Mouse (Mus musculus): Measurements from ENCODE around the gene Skp2.
"Not testable (repeated sequence)": the region's sequence is repeated elsewhere in the genome, so short reads cannot be mapped to it uniquely, and the experiment has no call there.

Skp2 gene
- long read RNA-seq, experiment 1, partial matches to known transcripts = 0 of 1 reads
- long read RNA-seq, experiment 1, other reads (novel, unspliced or antisense) = 1 of 1 reads
- long read RNA-seq, experiment 2, partial matches to known transcripts = 0 of 4 reads
- long read RNA-seq, experiment 2, other reads (novel, unspliced or antisense) = 1 of 4 reads

DNA sequence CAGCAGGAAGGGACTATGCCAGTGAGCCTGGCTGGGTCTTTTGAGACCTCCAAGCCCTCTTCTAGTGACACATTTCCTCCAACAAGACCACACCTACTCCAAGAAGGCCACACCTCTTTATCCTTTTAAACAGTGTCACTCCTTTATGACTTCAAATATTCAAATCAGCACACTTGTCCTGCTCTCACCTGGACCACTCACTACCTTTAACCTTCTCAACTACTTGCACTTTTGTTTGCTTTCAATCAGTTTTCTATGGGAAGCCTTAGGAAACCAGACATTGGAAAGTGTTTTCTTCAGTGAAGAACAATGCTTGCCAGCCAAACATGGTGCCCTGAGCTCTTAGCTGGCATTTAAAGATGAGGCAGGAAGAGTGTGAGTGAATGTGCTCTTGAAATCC is at the start of gene Skp2:
Skp2 (minus strand) TSS at position 101 of the 400 bp plus-strand sequence.
- intact Hi-C loops (cut with DNase I) = no loop called here

DNA sequence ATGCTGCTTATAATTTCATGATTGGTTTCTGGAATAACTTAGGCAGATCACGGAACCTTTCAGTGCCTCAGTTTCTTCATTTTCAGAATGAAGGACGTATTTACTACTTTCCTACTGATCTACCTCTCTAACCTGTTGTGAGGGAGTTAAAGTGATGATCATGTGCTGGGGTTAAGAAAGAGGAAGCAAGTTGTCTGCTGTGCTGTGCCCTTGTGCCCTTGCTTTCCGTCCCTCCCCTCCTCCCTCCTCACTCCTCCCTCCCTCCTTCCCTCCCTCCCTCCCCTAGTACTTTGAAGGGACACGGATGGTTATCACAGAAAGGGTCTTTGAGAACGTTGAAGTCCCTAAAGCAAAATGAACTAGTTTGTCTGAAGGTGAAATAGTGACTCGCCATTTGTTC is 43.2 kb upstream of the Skp2 start:
- intact Hi-C loops (cut with DNase I) = no loop called here

DNA sequence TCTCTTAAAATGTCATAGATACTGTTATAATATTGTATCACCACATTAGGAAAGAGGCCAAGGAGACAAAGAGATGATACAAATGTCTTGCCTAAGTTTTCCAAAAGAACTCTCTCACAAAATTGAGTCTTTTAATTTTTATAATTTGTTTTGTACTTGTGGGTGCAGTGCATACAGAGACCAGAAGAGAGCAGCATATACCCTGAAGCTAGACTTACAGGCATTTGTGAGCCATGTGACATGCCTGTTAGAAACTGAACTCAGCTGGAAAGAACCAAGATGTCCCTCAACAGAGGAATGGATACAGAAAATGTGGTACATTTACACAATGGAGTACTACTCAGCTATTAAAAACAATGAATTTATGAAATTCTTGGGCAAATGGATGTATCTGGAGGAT is 37.5 kb upstream of the Skp2 start:
- intact Hi-C loops (cut with DNase I) = not testable (repeated sequence)

DNA sequence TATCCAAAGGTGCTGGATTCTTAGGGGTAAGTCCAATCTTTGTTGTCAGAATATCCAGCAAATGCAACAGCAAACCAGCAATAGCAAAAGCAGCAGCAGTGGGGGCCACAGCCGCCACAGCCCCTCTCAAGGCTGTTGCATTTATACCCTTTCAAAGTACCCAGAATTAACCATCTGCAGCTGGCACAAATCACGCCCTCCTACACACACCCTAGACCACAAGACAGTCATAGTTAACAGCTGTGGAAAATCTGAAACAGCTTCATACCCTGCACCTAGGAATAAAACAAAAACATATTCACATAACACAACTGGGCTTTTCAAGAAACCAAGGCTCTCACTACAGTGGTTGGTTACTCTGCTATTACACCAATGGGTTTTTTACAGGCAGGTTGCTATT is 34.6 kb upstream of the Skp2 start:
- intact Hi-C loops (cut with DNase I) = no loop called here

DNA sequence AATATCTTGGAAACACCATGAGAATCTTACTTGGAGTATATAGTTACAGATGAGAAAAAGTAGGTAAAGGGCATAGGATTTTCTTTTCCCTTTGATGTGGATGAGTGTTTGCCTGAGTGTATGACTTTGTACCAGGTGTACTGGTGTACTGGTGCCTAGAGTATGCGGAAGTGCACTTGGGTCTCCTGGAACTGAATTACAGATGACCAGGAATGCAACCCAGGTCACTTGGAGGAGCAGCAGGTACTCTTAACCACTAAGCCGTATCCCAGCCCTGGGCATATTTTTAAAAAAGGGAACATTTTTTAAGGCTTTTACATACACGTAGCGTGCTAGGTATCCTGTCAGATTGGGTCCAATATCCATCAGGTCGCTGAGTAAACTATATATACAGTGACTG is 28.8 kb upstream of the Skp2 start:
- intact Hi-C loops (cut with DNase I) = no loop called here

DNA sequence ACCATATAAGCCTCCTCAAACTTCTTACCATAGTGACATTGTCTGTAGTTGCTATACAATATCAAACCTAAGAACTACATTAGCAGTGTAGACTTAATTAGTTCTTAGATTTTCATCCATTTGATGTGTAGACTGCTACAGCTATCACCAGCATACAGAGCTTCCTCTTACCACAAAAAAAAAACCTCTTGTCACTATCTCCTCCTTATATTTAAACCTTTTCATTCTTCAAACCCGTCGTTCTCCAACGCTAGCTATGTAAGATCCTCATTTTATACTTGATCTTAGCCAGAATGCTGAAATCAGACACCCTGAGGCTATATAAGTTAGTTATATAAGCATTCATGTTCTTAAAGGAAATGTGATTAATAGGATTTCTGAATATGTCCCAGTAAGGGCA is 21.8 kb upstream of the Skp2 start:
- intact Hi-C loops (cut with DNase I) = no loop called here

DNA sequence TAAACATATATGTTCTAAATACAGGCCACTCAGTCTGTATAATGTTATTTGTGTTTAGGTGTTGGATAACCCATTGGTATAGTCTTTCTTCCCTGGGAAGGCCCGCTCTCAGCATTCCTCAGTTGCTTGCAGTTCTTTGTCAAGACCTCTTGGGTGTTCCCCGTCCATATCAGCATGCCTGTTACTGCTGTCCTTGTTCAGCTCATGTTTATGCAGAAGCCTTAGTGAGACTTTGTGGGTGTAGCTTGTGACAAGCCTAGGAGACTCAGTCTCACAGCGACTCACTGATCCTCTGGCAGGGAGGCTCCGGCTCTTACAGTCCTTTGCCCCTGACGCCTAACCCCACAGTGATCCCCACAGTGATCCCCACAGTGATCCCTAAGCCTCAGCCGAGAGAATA is 8.9 kb upstream of the Skp2 start:
- intact Hi-C loops (cut with DNase I) = no loop called here

DNA sequence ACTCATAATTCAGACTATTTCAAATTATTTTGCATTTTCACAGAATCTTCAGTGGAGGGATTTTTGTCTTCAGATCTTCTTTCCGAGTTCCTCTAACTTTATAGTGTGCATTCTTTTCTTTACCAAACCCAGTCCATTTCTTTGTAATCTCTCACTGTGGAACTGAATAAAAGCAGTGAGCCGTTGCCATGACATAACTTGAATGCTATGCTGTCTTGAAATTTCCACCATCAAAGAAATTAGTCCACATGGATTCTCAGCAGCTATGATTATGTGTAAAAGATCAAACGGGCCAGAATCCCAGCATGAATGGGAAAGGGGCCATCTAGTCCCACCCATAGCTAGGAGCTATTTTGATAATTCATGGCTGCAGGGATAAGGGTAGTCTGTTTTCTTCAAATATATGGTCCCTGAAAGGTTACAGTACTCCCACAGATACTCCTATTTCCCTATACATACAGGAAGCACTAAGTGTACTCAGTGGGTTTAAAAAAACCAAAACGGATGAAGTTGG is 7.4 kb upstream of the Skp2 start:
- intact Hi-C loops (cut with DNase I) = no loop called here

DNA sequence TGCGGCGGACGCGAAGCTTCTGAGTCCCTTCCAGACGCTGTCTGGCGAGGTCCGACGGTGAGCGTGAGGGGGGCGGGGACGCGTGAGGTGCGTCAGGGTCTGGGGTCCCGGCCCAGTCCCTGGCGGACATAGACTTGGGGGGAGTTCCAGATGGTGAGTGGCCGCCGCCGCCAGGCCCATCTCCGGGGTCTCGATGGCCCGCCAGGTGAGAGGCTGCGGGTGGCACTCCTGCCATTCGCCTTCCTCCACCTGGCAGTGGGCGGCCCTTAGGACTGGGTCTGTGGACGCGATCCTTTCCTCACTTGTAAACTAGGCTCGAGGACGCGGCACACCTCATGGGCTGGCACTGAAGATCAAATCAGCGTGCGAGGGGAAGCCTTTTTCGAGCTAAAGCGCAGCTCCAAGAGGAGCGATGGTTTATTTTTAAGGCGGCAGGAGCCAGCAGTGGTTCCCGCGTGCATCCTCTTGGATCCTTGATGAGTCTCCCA is 14.5 kb downstream of the Skp2 start:
- intact Hi-C loops (cut with DNase I) = no loop called here

DNA sequence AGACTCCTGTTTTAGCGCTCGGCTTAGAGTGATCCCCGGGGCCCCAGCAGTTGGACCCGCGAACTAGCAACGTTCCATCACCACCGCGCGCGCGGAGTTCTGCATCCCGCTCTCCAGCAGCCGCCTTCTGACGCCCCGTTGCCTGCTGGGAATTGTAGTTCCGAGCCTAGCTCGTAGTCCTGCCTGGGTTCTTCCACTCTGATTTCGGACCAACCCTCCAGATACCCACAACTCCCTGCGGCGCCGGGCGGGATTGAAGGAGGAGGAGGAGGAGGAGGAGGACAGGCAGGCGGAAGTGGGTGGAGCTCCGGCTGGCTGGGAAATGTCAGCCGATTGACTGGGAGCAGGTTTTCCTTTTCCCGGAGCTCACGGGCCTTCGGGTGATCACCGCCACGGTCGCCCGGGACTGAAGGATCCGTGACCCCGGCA is 15.0 kb downstream of the Skp2 start, which contains the start of gene Lmbrd2:
Lmbrd2 (plus strand) TSS at position 299 of the 429 bp plus-strand sequence.
- intact Hi-C loops (cut with DNase I) = no loop called here

DNA sequence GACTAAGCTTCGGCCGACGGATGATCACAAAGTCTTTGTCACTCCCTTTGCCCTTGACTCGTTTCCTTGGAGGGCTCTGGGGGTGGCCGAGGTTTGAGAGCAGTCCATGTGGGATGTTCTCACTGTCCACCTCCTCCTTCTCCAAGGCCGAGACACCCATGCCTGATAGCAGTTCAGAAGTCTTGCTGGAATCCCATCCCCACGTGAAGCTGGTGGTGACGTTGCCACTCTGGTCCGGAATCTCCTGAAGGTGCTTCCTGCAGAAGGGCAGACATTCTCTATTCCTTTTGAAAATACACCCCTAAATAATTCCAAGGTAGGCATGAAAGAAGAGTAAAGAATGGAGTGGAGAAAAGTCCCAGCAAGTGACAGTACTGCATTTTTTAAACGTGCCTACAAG is 15.8 kb downstream of the Skp2 start:
- intact Hi-C loops (cut with DNase I) = no loop called here

DNA sequence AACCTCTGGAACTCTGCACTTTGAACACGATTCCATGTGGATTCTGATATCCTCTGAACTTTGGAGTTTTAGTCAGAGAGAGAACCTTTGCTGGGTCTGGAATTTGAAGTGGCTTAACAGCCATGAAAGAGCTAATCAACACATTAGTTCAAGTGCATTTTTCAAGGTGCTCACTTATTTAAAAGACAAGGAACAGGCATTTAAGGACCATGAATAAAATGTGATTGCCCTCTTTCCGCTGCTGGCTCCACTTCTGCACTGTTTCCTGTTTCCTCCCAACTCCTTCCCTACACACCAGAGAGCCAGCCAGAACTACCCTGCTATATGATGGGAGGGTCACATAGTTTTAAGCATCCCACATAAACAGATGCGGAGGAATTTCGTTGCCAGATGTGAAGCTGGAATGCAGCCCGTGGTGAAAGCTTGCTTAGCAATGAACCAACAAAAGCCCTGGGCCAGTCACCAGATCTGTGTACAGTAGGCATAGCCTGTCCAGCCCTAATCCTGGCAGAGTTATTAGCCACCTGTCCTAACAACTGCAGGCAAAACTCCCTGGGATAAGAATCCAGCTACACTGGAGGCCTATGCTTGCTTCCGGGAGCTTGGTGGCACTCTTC is 20.2 kb downstream of the Skp2 start:
- intact Hi-C loops (cut with DNase I) = no loop called here

DNA sequence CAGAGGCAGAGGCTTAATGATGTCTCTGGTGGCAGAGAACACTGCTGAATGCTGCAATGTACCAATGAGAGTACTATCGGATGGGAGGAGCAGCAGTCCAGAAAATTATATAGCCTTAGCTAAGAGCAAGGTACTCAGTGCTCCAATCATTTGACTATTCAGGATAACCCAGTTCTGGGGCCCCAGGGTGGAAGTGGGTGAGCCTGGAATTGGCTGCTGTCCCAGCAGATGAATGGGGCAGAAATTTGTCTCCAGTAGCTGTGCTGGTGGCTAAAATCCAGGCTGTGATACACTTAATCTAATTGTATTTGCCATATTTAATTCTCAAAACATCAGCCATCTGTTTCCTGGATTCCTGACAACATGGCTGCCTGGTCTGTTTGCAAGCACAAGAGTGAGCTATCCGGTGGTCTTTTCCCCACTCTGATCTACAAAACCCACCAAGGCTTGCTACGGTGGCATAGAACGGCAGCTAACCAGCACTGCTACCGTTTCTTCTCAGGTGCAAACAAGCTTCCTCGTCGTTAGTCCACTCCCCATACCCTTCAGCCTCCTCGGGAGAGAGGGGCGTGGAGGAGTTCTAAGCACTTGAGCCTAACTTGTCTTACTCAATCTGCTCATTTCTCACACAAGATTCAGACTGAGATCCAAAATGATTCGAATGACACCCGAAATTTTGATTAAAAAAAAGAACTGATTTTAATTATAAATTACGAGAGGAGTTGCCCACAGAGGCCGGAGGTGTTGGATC is 22.4 kb downstream of the Skp2 start:
- intact Hi-C loops (cut with DNase I) = no loop called here

DNA sequence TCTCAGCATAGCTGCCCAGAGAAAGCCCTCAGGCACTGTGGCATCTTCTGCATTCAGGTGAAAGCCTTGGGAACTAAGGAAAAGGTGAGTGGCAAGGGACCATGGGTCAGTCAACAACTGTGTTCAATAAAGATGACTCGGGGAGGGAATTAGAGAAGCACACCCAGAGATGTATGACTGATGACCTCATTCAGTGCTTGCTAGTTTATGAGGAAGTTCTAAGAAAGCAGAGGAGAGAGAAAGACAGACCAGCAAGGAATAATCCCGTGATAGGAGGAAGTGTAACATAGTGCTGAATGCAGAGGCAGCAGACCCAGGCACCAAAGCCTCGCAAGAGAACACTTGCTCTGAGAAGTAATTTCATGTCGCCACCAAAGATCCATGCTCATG is 23.7 kb downstream of the Skp2 start:
- intact Hi-C loops (cut with DNase I) = no loop called here

DNA sequence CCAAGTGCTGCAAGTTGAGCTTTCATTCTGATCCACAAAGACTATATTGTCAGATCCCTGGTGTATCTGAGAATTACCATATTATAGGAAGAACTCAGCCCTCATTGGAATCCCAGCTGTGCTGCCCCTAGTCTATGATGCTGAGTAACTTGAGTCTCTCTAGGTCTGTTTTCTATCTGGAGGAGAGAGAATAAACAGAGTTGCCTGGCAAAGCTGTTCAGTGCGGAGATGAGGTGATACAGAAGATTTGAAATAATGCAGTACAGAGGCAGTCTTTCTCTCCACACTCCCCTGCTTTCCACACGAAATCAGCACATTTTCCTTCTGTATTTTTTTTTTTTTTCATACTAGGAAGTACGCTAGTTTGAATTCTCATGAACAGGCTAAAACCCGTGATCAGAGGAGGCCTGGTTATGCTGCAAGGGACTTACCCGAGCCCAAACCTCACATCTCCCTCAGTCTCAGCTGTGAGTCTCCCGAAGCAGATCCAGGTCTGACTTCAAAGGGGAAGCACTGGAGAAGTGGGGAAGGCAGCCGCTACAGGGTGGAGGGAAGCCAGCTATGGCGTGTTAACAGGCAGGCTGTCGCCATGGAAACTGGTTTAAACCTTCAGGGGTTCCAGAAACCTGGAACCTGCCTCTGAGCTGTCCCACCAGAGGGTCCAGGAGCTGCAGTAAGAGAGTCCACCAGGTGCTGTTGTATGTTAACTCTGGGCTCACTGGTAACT is 24.3 kb downstream of the Skp2 start:
- intact Hi-C loops (cut with DNase I) = no loop called here

DNA sequence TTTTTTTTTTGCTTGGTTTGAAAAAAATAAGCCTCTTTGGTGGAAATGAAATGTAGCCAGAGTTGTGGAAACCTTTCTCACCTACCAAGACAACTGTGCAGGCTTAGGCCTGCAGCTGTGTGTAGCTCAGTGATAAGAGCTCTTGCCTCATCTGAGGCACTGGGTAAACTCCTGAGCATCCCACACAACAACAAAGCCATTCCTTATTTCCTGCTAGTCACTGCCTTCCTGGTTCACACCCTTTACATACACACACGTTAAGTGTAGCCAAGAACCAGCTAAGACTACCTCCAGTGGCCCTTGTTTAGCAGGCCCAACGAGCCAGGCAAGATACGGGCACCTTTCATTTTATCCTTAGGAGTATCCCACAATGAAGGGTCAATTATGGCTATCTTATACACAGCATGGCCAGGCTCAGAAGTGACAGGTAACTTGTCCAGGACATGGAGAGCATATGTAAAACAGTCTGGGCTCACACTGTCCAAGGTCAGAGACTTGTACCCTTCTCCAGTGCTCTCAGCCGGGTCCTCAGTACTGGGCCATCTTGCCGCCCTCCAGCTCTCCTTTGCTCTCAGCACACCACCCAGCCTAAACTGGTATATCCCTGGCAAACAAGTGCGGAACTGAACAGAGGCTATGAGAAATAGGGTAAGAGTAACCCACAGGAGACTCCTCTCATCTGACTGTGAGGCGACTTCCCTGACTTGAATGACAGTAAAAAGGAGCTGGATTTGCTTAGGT is 28.0 kb downstream of the Skp2 start:
- intact Hi-C loops (cut with DNase I) = no loop called here

DNA sequence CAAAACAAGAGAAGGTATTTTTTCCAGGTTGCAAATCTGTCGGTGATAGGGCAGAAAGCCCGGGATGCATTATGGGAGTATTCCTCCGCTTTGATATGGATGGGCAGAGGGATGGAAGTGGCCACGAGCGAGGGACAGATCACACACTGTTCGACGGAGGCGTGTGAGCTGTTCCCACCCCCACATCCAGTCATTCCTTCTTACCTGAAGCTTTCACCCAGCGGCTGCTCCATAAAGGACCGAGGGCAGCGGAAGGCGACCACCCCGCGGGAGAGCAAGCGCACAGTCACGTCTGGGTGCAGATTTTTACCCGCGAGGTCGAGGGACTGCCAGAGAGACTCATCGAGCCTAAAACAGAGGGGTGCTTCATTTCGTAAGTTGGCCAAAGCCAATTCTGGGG is 30.4 kb downstream of the Skp2 start:
- intact Hi-C loops (cut with DNase I) = no loop called here

DNA sequence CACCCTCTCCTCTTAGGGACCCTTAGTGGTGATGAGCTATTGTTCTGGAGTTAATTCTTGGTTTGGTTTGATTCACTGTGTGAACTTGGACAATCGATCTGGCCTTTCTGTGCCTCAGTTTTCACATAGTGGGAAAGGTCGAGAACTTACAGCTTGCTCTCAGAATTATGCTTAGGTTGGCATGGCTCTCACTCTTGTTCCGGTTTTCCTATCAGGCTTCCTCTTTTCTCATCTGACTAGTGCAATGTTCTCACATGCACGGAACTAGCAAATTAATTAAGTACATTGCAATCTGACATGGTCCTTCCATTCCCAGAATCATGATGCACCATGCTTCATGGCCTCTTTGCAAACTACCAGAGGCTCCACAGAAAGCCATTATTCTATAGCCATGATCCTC is 32.2 kb downstream of the Skp2 start:
- intact Hi-C loops (cut with DNase I) = no loop called here

DNA sequence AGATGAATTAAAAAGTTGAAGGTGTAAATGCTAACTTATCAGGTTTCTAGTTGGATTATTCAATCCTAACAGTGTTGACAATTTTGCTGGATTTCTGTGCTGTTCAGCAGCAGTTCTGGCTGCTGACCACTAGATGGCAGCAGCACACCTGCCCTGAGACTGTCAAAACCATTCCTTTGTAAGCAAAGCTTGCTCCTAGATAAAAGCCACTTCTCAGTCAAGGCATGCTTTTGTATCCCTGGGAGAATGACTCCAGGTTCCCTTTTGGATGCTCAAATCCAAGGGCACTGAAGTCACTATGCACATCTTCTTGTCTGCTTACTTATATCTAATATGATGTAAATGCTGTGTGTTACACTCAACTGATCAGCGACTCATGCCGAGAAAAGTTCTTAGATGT is 35.1 kb downstream of the Skp2 start:
- intact Hi-C loops (cut with DNase I) = no loop called here

DNA sequence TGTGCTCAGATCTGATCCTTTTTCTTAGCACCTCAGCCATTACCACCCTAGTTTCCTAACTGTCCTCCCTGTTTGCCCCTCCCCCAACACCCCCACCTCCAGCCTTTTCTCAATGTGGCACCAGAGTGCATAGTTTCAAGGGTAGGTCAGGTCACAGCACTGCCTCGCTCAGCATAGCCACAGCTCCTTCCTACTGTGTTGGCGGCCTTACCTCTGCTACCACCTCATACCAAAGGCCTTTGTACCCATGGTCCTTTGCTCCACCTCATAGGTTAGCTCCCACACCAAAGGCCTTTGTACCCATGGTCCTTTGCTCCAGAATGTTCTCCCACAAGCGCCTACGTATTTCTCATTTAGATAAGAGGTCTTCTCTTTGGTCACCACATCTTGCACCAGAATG is 36.4 kb downstream of the Skp2 start:
- intact Hi-C loops (cut with DNase I) = no loop called here

DNA sequence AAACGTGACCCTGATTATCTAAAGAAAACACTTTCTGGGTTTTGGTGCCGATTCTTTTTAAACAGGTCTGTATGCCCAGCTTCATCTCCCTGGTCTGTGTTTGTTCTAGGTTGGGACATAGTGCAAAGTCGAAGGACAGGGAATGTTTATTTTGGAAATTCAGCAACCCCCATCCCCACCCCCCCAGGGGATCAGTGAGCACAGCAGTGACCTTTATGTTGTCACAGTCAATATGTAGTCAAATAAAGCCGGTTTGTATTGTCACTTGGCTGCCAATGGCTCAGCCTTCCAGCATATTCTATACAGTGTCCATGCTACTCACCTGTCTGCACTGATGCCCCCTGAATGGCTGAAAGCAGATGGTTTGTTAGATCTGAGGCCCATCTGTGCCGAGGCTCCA is 40.6 kb downstream of the Skp2 start:
- intact Hi-C loops (cut with DNase I) = no loop called here

All from adrenal gland (tissue).